Mouse (Mus musculus) cortical plate, adult 2 months (tissue): ENCODE measurements around the gene Cspg5.

Experiments used
- CTCF ChIP-seq: fragments of 200-500 bp; IDR thresholded peaks from 2 replicates; pipeline ENCODE4 v1.5.1; 2011; ENCODE audit warnings: mild to moderate bottlenecking, control low read depth, low read length; ENCODE audit not compliant: insufficient read depth; ENCODE audit errors: extremely low read depth
- POLR2A ChIP-seq: fragments of 200-500 bp; IDR thresholded peaks from 2 replicates; pipeline ENCODE4 v1.6.1; 2011; ENCODE audit warnings: mild to moderate bottlenecking, low read length, control low read depth; ENCODE audit not compliant: insufficient read depth; ENCODE audit errors: extremely low read depth

GRCm38 (mm10) chr9:110259118-110259517 is 15.5 kb downstream of the Cspg5 start:
- no peak for TF ChIP-seq POLR2A
- TF ChIP-seq CTCF, result no peak
